Mouse (Mus musculus) embryonic facial prominence, embryonic 14.5 days (tissue): ENCODE data around the gene Plekha6. TPM values are rescaled to one million over a fixed set of nuclear protein-coding genes. Genes with fewer than 3 reads are reported as not detected.
A peak's percentile ranks its signal among the peaks of the same experiment; 100 is the strongest.

Experiments used
- ATAC-seq: fragments of 200-750 bp; cut with Nextera tagmentation; 2 replicates; pipeline ENCODE4 v1.8.0; 2017; ENCODE audit warnings: low read depth, moderate number of reproducible peaks, moderate TSS enrichment
- DNase-seq: peaks from one replicate; pipeline ENCODE4 v3.0.0-alpha.2; 2015; ENCODE audit warnings: low spot score
- H3K27ac ChIP-seq: fragments of 300-500 bp; sonication (generic); replicated peaks from 2 replicates; pipeline ENCODE4 v1.5.1; 2014; ENCODE audit warnings: low read depth, mild to moderate bottlenecking, low read length, moderate library complexity
- H3K27me3 ChIP-seq: fragments of 300-500 bp; sonication (generic); replicated peaks from 2 replicates; pipeline ENCODE4 v1.6.1; 2014; ENCODE audit warnings: low read length; ENCODE audit not compliant: control insufficient read depth, insufficient read depth
- H3K36me3 ChIP-seq: fragments of 300-500 bp; sonication (generic); 2 replicates; pipeline ENCODE4 v1.6.1; 2014; ENCODE audit warnings: low read length, mixed read lengths; ENCODE audit not compliant: control insufficient read depth, insufficient read depth
- H3K4me1 ChIP-seq: fragments of 300-500 bp; sonication (generic); 2 replicates; pipeline ENCODE4 v1.6.1; 2014; ENCODE audit warnings: antibody characterized with exemption, low read length; ENCODE audit not compliant: control insufficient read depth, insufficient read depth
- H3K4me2 ChIP-seq: fragments of 300-500 bp; sonication (generic); 2 replicates; pipeline ENCODE4 v1.6.1; 2014; ENCODE audit warnings: low read depth, mild to moderate bottlenecking, low read length, moderate library complexity, mixed read lengths
- H3K4me3 ChIP-seq: fragments of 300-500 bp; sonication (generic); 2 replicates; pipeline ENCODE4 v1.5.1; 2014; ENCODE audit warnings: low read depth, mild to moderate bottlenecking, low read length
- H3K9ac ChIP-seq: fragments of 300-500 bp; sonication (generic); 2 replicates; pipeline ENCODE4 v1.6.1; 2014; ENCODE audit warnings: low read depth, mild to moderate bottlenecking, low read length, moderate library complexity, mixed read lengths
- H3K9me3 ChIP-seq: fragments of 300-500 bp; sonication (generic); 2 replicates; pipeline ENCODE4 v1.6.1; 2016; ENCODE audit warnings: low read length; ENCODE audit not compliant: control insufficient read depth
- WGBS: fragments of 180-500 bp; shearing (Covaris S2); extraction: QIAGEN DNeasy Blood & Tissue Kit; methylation state at CpG from one replicate; pipeline ENCODE4 v1.1.7; 2014; 5-methylcytosine and 5-hydroxymethylcytosine counted together
- polyA plus RNA-seq: library from polyadenylated mRNA; unstranded; fragments of >200 nt; fragmentation: Nextera tagmentation; extraction: Ambion mirVana; gene quantifications from 2 replicates; pipeline ENCODE4 v1.2.1, GENCODE M21; 2014

Gene Plekha6
- 4.4 and 6.3 TPM in 2 replicates for polyA plus RNA-seq

GRCm38 (mm10) chr1:133163820-133164431, at the start of gene Plekha6:
TSS of gene Plekha6 (plus strand) at chr1:133164210.
- Histone ChIP-seq H3K9me3 (no peaks in the 10 kb centered on the region), H3K9ac (peak within 1 kb of the TSS; percentile 65), H3K36me3 (no peaks in the 10 kb centered on the region), H3K4me1 (peaks cover 3% of the 10 kb centered on the region), H3K27ac (no peak within 1 kb of the TSS), H3K4me2 (peak within 1 kb of the TSS; percentile 99), H3K4me3 (peak within 1 kb of the TSS; percentile 64), H3K27me3 (peaks cover 45% of the 10 kb centered on the region)
- ATAC-seq (0 out of 2 replicates have a peak, but pooled peaks have one; percentile 42), DNase-seq (no peak)
- 0% methylated on average over 31 of the region's 68 CpGs for WGBS

DNA sequence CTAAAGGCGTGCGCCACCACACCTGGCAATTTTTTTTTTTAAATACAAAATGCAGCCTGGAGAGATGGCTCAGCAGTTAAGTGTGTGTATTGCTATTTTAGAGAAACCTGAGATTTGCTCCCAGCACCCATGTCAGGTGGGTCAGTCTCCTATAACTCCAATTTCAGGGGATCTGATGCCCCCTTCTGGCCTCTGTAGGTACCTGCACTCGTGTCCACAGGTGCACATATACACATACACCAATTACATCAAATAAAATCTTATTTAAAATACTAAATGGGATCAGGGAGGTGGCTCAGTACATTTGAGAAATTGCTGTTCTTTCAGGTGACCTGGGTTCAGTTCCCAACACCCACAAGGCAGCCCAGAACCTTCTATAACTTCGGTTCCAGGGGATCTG, 47.9 kb upstream of the Plekha6 start:
- 90% methylated on average over 4 of the region's 4 CpGs for WGBS
- H3K4me1 ChIP-seq: peaks cover 14% of the 10 kb centered on the region; the same call in 1 of the 2 replicates
- H3K4me2 ChIP-seq: no peak overlapping the region
- H3K36me3 ChIP-seq: no peaks in the 10 kb centered on the region
- DNase-seq: no peak
- no peak for ATAC-seq
- no peaks in the 10 kb centered on the region for H3K9me3 ChIP-seq
- H3K27me3 ChIP-seq: no peaks in the 10 kb centered on the region
- H3K4me3 ChIP-seq: no peak overlapping the region
- no peak overlapping the region for H3K27ac ChIP-seq
- H3K9ac ChIP-seq: no peak overlapping the region

GRCm38 (mm10) chr1:133118127-133118526, 45.9 kb upstream of the Plekha6 start:
- Histone ChIP-seq H3K9me3 (no peaks in the 10 kb centered on the region), H3K4me1 (peaks cover 14% of the 10 kb centered on the region; the same call in 1 of the 2 replicates), H3K4me2 (no peak overlapping the region), H3K36me3 (no peaks in the 10 kb centered on the region), H3K9ac (no peak overlapping the region), H3K4me3 (no peak overlapping the region), H3K27me3 (no peaks in the 10 kb centered on the region), H3K27ac (no peak overlapping the region)
- 95% methylated on average over 5 of the region's 5 CpGs for WGBS
- ATAC-seq (no peak), DNase-seq (no peak)

- Histone ChIP-seq H3K36me3 (no peaks in the 10 kb centered on the region), H3K4me1 (peaks cover 14% of the 10 kb centered on the region; the same call in 1 of the 2 replicates), H3K9me3 (no peaks in the 10 kb centered on the region), H3K4me2 (no peak overlapping the region), H3K4me3 (no peak overlapping the region), H3K27me3 (no peaks in the 10 kb centered on the region), H3K9ac (no peak overlapping the region), H3K27ac (no peak overlapping the region)
- DNase-seq: no peak
- ATAC-seq: no peak
- WGBS: 78% methylated on average over 3 of the region's 3 CpGs
Observed at GRCm38 (mm10) chr1:133118844-133119243, 45.2 kb upstream of the Plekha6 start.

- Histone ChIP-seq H3K4me1 (peaks cover 14% of the 10 kb centered on the region; the same call in 1 of the 2 replicates), H3K36me3 (no peaks in the 10 kb centered on the region), H3K9ac (no peak overlapping the region), H3K27me3 (no peaks in the 10 kb centered on the region), H3K4me2 (no peak overlapping the region), H3K4me3 (no peak overlapping the region), H3K9me3 (no peaks in the 10 kb centered on the region), H3K27ac (0 out of 2 replicates have a peak overlapping the region, but pooled peaks have one; percentile 18)
- ATAC-seq (peak; percentile 86), DNase-seq (peak; percentile 80)
- WGBS: 33% methylated on average over 7 of the region's 7 CpGs
Observed at GRCm38 (mm10) chr1:133119931-133120712, 43.9 kb upstream of the Plekha6 start.

DNA sequence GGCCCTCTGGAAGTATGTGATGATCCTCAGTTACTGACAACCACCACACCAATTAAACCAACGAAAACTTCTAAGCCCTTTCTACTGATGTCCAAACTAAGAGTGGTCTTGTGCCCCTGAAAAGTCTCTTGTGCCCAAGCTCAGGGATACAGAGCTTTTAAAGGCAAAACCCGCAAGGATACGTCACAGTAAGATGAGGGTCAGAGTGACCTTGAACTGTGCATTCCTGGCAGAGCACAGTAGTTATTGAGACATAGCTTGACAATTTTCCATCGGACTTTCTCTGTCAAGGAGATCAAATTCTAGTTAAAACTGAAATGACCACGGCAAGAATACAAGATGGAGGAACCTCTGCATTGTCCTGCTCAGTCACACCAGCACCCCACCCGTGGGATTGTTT, 42.8 kb upstream of the Plekha6 start:
- no peak overlapping the region for H3K4me3 ChIP-seq
- H3K27ac ChIP-seq: no peak overlapping the region
- H3K4me1 ChIP-seq: peaks cover 14% of the 10 kb centered on the region; the same call in 1 of the 2 replicates
- H3K27me3 ChIP-seq: no peaks in the 10 kb centered on the region
- no peak for DNase-seq
- no peaks in the 10 kb centered on the region for H3K9me3 ChIP-seq
- no peak for ATAC-seq
- no peaks in the 10 kb centered on the region for H3K36me3 ChIP-seq
- 63% methylated on average over 6 of the region's 6 CpGs for WGBS
- H3K9ac ChIP-seq: no peak overlapping the region
- H3K4me2 ChIP-seq: no peak overlapping the region

DNA sequence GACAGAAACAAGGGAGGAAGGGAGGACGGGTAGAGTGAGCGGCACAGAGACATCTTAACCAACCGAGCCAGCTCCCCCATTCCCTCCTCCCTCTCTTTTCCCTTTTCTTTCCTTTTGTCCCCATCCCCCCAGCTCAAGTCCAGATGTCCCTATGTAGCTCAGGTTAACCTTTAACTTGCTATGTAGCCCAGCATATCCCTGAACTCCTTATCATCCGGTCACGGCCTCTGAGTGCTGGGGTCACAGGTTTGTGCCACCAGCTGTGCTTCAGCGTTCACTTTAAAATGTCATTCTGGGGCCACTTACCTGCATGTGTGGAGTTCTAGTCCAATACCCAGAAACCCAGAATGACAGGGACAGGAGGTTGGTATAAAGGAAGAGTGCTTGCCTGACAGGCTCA, 39.9 kb upstream of the Plekha6 start:
- H3K4me2 ChIP-seq: no peak overlapping the region
- no peak overlapping the region for H3K27ac ChIP-seq
- no peak overlapping the region for H3K9ac ChIP-seq
- no peak for ATAC-seq
- H3K4me3 ChIP-seq: no peak overlapping the region
- H3K27me3 ChIP-seq: no peaks in the 10 kb centered on the region
- no peaks in the 10 kb centered on the region for H3K9me3 ChIP-seq
- no peak for DNase-seq
- peaks cover 14% of the 10 kb centered on the region; the same call in 1 of the 2 replicates for H3K4me1 ChIP-seq
- no peaks in the 10 kb centered on the region for H3K36me3 ChIP-seq
- WGBS: 79% methylated on average over 6 of the region's 6 CpGs

GRCm38 (mm10) chr1:133125640-133126364, 38.2 kb upstream of the Plekha6 start:
- DNase-seq (no peak), ATAC-seq (no peak)
- Histone ChIP-seq H3K4me1 (peaks cover 6% of the 10 kb centered on the region), H3K4me2 (no peak overlapping the region), H3K27me3 (no peaks in the 10 kb centered on the region), H3K36me3 (no peaks in the 10 kb centered on the region), H3K9ac (no peak overlapping the region), H3K9me3 (no peaks in the 10 kb centered on the region), H3K27ac (no peak overlapping the region), H3K4me3 (no peak overlapping the region)
- 83% methylated on average over 9 of the region's 9 CpGs for WGBS
